Comparison of ENCODE assay signal across 8 mouse cellular contexts in genomic region chr5:137770709-137771108, GRCm38 (mm10). TPM values are rescaled to one million over a fixed set of nuclear protein-coding genes. Genes with fewer than 3 reads are reported as not detected.
A peak's percentile ranks its signal among the peaks of the same experiment; 100 is the strongest.
DNase-seq lines count a peak whose midpoint lies in the region; ATAC-seq and TF ChIP-seq lines count a peak whose summit lies in the region.

No protein-coding gene starts in this region.

- no peaks in the 10 kb centered on the region for H3K9me3 ChIP-seq in forebrain, embryonic 10.5 days
- H3K9me3 ChIP-seq in forebrain, embryonic 11.5 days (ENCODE audit: control insufficient read depth, low read length): no peaks in the 10 kb centered on the region
- H3K9me3 ChIP-seq in hindbrain, embryonic 14.5 days (ENCODE audit: control insufficient read depth, low read length): no peaks in the 10 kb centered on the region

- WGBS in forebrain, embryonic 10.5 days: 51% methylated on average over 2 of the region's 2 CpGs
- WGBS in forebrain, embryonic 11.5 days: 54% methylated on average over 2 of the region's 2 CpGs
- WGBS in thymus, adult 2 months: 50% methylated on average over 2 of the region's 2 CpGs
- 44% methylated on average over 2 of the region's 2 CpGs for WGBS in hindbrain, embryonic 14.5 days

- no peak overlapping the region for H3K9ac ChIP-seq in forebrain, embryonic 11.5 days (ENCODE audit: low read length)
- H3K9ac ChIP-seq in hindbrain, embryonic 14.5 days: no peak overlapping the region

- no peak for TF ChIP-seq CTCF in thymus, adult 2 months (IDR thresholded peaks at IDR 0.05; ENCODE audit: borderline replicate concordance, control insufficient read depth, extremely low read depth, insufficient read depth, low read length, poor library complexity)

- H3K4me2 ChIP-seq in forebrain, embryonic 11.5 days (ENCODE audit: low read depth, low read length, severe bottlenecking): no peak overlapping the region
- H3K4me2 ChIP-seq in hindbrain, embryonic 14.5 days (replicated peaks): no peak overlapping the region

- no peak overlapping the region for H3K4me3 ChIP-seq in forebrain, embryonic 10.5 days
- H3K4me3 ChIP-seq in forebrain, embryonic 11.5 days (ENCODE audit: low read depth, low read length): no peak overlapping the region
- H3K4me3 ChIP-seq in thymus, adult 2 months (ENCODE audit: control insufficient read depth, insufficient read depth, low read length): no peak overlapping the region
- H3K4me3 ChIP-seq in hindbrain, embryonic 14.5 days (replicated peaks; ENCODE audit: low read length): no peak overlapping the region

- peaks cover 15% of the 10 kb centered on the region for H3K4me1 ChIP-seq in forebrain, embryonic 10.5 days
- H3K4me1 ChIP-seq in forebrain, embryonic 11.5 days (replicated peaks; ENCODE audit: control insufficient read depth, insufficient read depth, low read length): no peaks in the 10 kb centered on the region
- peaks cover 1% of the 10 kb centered on the region; the same call in 1 of the 2 replicates for H3K4me1 ChIP-seq in thymus, adult 2 months (replicated peaks; ENCODE audit: control insufficient read depth, insufficient read depth, low read length)
- H3K4me1 ChIP-seq in hindbrain, embryonic 14.5 days (replicated peaks; ENCODE audit: control insufficient read depth, insufficient read depth, low read length): peaks cover 2% of the 10 kb centered on the region; the same call in 1 of the 2 replicates

- ATAC-seq in forebrain, embryonic 11.5 days (replicated peaks; ENCODE audit: low FRiP score): no peak
- no peak for ATAC-seq in hindbrain, embryonic 14.5 days (ENCODE audit: low FRiP score)
- peak; percentile 85 for ATAC-seq in megakaryocyte progenitor cell, adult 5-6 weeks (replicated peaks; ENCODE audit: poor library complexity)

- H3K36me3 ChIP-seq in forebrain, embryonic 10.5 days (replicated peaks): no peaks in the 10 kb centered on the region
- H3K36me3 ChIP-seq in forebrain, embryonic 11.5 days (ENCODE audit: control insufficient read depth, insufficient read depth, low read length): no peaks in the 10 kb centered on the region
- H3K36me3 ChIP-seq in thymus, adult 2 months (ENCODE audit: control insufficient read depth, insufficient read depth, low read length): no peaks in the 10 kb centered on the region
- H3K36me3 ChIP-seq in hindbrain, embryonic 14.5 days (replicated peaks; ENCODE audit: control insufficient read depth, insufficient read depth): no peaks in the 10 kb centered on the region

- H3K27me3 ChIP-seq in forebrain, embryonic 10.5 days (ENCODE audit: poor library complexity, severe bottlenecking): no peaks in the 10 kb centered on the region
- H3K27me3 ChIP-seq in forebrain, embryonic 11.5 days (ENCODE audit: control insufficient read depth, insufficient read depth, low read length): no peaks in the 10 kb centered on the region
- no peaks in the 10 kb centered on the region for H3K27me3 ChIP-seq in thymus, adult 2 months (ENCODE audit: control insufficient read depth, insufficient read depth, low read length)
- no peaks in the 10 kb centered on the region for H3K27me3 ChIP-seq in hindbrain, embryonic 14.5 days (ENCODE audit: control insufficient read depth, insufficient read depth, low read length)

- H3K27ac ChIP-seq in forebrain, embryonic 10.5 days: no peak overlapping the region
- no peak overlapping the region for H3K27ac ChIP-seq in forebrain, embryonic 11.5 days (ENCODE audit: low read depth, low read length)
- H3K27ac ChIP-seq in thymus, adult 2 months (ENCODE audit: control insufficient read depth, insufficient read depth, low read length): no peak overlapping the region
- H3K27ac ChIP-seq in hindbrain, embryonic 14.5 days: no peak overlapping the region

- TF ChIP-seq POLR2A in thymus, adult 2 months (IDR thresholded peaks at IDR 0.05; ENCODE audit: control insufficient read depth, extremely low read depth, insufficient read depth, low read length, poor library complexity): no peak

- peak; percentile 40 for DNase-seq in forebrain, embryonic 10.5 days (ENCODE audit: extremely low spot score, low spot score)
- DNase-seq in forebrain, embryonic 11.5 days (ENCODE audit: low spot score): no peak
- peak; percentile 57 for DNase-seq in thymus, adult 2 months
- no peak for DNase-seq in thymus, postnatal 36 days
- DNase-seq in hindbrain, embryonic 14.5 days (ENCODE audit: low spot score): peak; percentile 77
- no peak for DNase-seq in right cerebral cortex, postnatal 36 days (ENCODE audit: low spot score in 2 of 2)
- no peak for DNase-seq in right cerebral cortex, postnatal 25 days

RNA-seq across cellular contexts. Expression of gene Ppp1r35, which starts 7.9 kb away (rescaled TPM):
- 47.5 and 49.2 TPM in 2 replicates for polyA plus RNA-seq in forebrain, embryonic 10.5 days (2016; fragmentation: Nextera tagmentation; extraction: Ambion mirVana)
- 72.8 and 77.9 TPM in 2 replicates for polyA plus RNA-seq in forebrain, embryonic 11.5 days (2014; fragmentation: Nextera tagmentation; extraction: Ambion mirVana)
- 101 and 120 TPM in 2 replicates for polyA plus RNA-seq in thymus, adult 2 months (2012; rRNA removed)
- 51.1 and 58.7 TPM in 2 replicates for polyA plus RNA-seq in hindbrain, embryonic 14.5 days (2014; fragmentation: Nextera tagmentation; extraction: Ambion mirVana)
- total RNA-seq in megakaryocyte progenitor cell, adult 5-6 weeks (2015): 64.5 and 77.4 TPM in 2 replicates
- 38.4 and 38.6 TPM in 2 replicates for total RNA-seq in megakaryocyte progenitor cell, adult 5-6 weeks (2017)

RNA-seq across cellular contexts. Expression of gene Mepce, which starts 16.7 kb away (rescaled TPM):
- 10.0 and 11.5 TPM in 2 replicates for polyA plus RNA-seq in forebrain, embryonic 10.5 days (2016; fragmentation: Nextera tagmentation; extraction: Ambion mirVana)
- 11.9 and 12.4 TPM in 2 replicates for polyA plus RNA-seq in forebrain, embryonic 11.5 days (2014; fragmentation: Nextera tagmentation; extraction: Ambion mirVana)
- polyA plus RNA-seq in thymus, adult 2 months (2012; rRNA removed): 81.9 and 87.5 TPM in 2 replicates
- 11.0 and 11.7 TPM in 2 replicates for polyA plus RNA-seq in hindbrain, embryonic 14.5 days (2014; fragmentation: Nextera tagmentation; extraction: Ambion mirVana)
- total RNA-seq in megakaryocyte progenitor cell, adult 5-6 weeks (2015): 34.6 and 37.4 TPM in 2 replicates
- 13.8 and 16.7 TPM in 2 replicates for total RNA-seq in megakaryocyte progenitor cell, adult 5-6 weeks (2017)

RNA-seq across cellular contexts. Expression of gene Zcwpw1, which starts 16.9 kb away (rescaled TPM):
- polyA plus RNA-seq in forebrain, embryonic 10.5 days (2016; fragmentation: Nextera tagmentation; extraction: Ambion mirVana): 12.9 and 14.8 TPM in 2 replicates
- polyA plus RNA-seq in forebrain, embryonic 11.5 days (2014; fragmentation: Nextera tagmentation; extraction: Ambion mirVana): 18.1 and 21.2 TPM in 2 replicates
- polyA plus RNA-seq in thymus, adult 2 months (2012; rRNA removed): 4.6 TPM in 2 replicates
- 7.9 and 8.3 TPM in 2 replicates for polyA plus RNA-seq in hindbrain, embryonic 14.5 days (2014; fragmentation: Nextera tagmentation; extraction: Ambion mirVana)
- 6.2 and 9.1 TPM in 2 replicates for total RNA-seq in megakaryocyte progenitor cell, adult 5-6 weeks (2015)
- 10.5 and 11.8 TPM in 2 replicates for total RNA-seq in megakaryocyte progenitor cell, adult 5-6 weeks (2017)

RNA-seq across cellular contexts. Expression of gene Tsc22d4, which starts 25.2 kb away (rescaled TPM):
- polyA plus RNA-seq in forebrain, embryonic 10.5 days (2016; fragmentation: Nextera tagmentation; extraction: Ambion mirVana): 71.0 and 72.0 TPM in 2 replicates
- 81.1 and 83.5 TPM in 2 replicates for polyA plus RNA-seq in forebrain, embryonic 11.5 days (2014; fragmentation: Nextera tagmentation; extraction: Ambion mirVana)
- 670 and 672 TPM in 2 replicates for polyA plus RNA-seq in thymus, adult 2 months (2012; rRNA removed)
- 67.6 and 72.8 TPM in 2 replicates for polyA plus RNA-seq in hindbrain, embryonic 14.5 days (2014; fragmentation: Nextera tagmentation; extraction: Ambion mirVana)
- 39.6 and 58.5 TPM in 2 replicates for total RNA-seq in megakaryocyte progenitor cell, adult 5-6 weeks (2015)
- total RNA-seq in megakaryocyte progenitor cell, adult 5-6 weeks (2017): 92.1 and 96.5 TPM in 2 replicates

RNA-seq across cellular contexts. Expression of gene Nyap1, which starts 29.3 kb away (rescaled TPM):
- 2.9 and 5.1 TPM in 2 replicates for polyA plus RNA-seq in forebrain, embryonic 10.5 days (2016; fragmentation: Nextera tagmentation; extraction: Ambion mirVana)
- polyA plus RNA-seq in forebrain, embryonic 11.5 days (2014; fragmentation: Nextera tagmentation; extraction: Ambion mirVana): 3.8 and 4.4 TPM in 2 replicates
- 97.2 and 110 TPM in 2 replicates for polyA plus RNA-seq in thymus, adult 2 months (2012; rRNA removed)
- 14.2 and 18.8 TPM in 2 replicates for polyA plus RNA-seq in hindbrain, embryonic 14.5 days (2014; fragmentation: Nextera tagmentation; extraction: Ambion mirVana)
- total RNA-seq in megakaryocyte progenitor cell, adult 5-6 weeks (2015): 0.02 and 0.05 TPM in 2 replicates
- total RNA-seq in megakaryocyte progenitor cell, adult 5-6 weeks (2017): 0.07 and 0.17 TPM in 2 replicates

Comparison
In these comparisons a context has a peak if more than half of its experiments do, and no peak if none do; other contexts are left out.
1. DNase-seq: peak in forebrain, embryonic 10.5 days (single experiment), thymus, adult 2 months (single experiment) and hindbrain, embryonic 14.5 days (single experiment); none in forebrain, embryonic 11.5 days (single experiment), thymus, postnatal 36 days (0 of 2), right cerebral cortex, postnatal 36 days (0 of 2) and right cerebral cortex, postnatal 25 days (single experiment).